Mouse (Mus musculus): ENCODE measurements around the gene Pde4b. TPM values are rescaled to one million over a fixed set of nuclear protein-coding genes. Genes with fewer than 3 reads are reported as not detected.

The Pde4b gene
- total RNA-seq, 2 experiments from 2014 or later = 43.7 to 57.0 TPM

GRCm38 (mm10) chr4:102382763-102383505 lies 295.6 kb downstream of the Pde4b start:
- intact Hi-C loops (cut with DNase I) = no loop called here
- DNase-seq = peak; percentile 10 to 22

GRCm38 (mm10) chr4:102393605-102394004 lies 306.3 kb downstream of the Pde4b start:
- no peak for DNase-seq
- intact Hi-C loops (cut with DNase I) = no loop called here

DNA sequence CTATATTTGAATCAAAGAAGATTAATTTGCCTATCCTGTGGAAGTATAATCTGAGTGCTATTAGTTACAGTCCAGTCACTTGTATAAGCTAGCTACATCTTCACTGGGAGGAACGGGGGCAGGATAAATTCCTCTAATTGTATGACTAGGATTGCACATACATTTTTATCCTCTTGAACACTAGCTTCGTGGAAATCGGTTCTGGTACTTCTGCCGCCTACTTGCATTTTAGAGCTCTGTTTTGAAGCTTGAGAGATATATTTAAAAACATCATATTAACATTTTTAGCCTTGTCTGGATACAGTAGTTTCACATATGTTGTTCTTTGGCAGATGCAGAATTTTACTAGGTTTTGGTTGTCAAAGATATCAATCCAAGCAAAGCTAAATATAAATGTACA lies 310.0 kb downstream of the Pde4b start:
- intact Hi-C loops (cut with DNase I) = no loop called here
- DNase-seq = no peak

GRCm38 (mm10) chr4:102398512-102398911 lies 311.2 kb downstream of the Pde4b start:
- peak in 1 of 2 experiments; percentile 36 for DNase-seq
- intact Hi-C loops (cut with DNase I) = no loop called here

DNA sequence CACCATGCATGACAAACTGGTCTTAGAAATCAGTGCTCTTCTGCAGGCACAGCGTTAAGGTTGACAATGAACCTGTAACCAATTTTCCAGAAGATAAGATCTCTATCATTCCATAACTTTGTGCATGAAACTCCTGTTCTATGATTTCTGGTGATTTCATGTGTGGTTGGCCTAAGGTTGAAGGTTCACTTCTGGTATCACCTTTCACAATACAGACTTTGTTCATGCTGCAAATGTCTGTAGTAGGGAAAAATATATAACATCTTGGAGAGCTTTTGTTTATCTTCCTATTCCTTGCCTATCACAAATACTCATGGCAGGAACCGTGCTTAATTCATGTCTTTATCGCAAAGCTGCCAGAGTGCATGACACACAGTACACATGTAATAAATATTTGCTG lies 319.5 kb downstream of the Pde4b start:
- intact Hi-C loops (cut with DNase I) = no loop called here
- no peak for DNase-seq

DNA sequence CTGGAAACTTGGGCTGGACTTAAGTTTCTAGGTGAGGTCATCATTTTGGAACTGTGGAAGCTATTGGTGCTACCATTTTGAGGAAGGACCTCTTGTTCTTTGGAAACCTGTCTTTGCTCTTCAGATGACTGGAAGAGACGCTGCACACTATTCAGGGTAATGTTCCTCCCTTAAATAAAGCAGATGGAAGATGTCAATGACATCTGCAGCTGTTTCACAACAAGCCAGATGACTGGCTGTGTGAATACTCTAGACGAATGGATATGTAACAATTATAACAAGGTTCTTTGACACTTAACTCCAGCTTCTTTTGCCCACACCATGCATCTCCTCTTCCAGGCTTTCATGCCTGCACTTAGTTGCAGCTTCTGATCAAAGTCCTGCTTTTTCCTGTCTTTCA lies 320.8 kb downstream of the Pde4b start:
- DNase-seq = no peak
- intact Hi-C loops (cut with DNase I) = no loop called here

DNA sequence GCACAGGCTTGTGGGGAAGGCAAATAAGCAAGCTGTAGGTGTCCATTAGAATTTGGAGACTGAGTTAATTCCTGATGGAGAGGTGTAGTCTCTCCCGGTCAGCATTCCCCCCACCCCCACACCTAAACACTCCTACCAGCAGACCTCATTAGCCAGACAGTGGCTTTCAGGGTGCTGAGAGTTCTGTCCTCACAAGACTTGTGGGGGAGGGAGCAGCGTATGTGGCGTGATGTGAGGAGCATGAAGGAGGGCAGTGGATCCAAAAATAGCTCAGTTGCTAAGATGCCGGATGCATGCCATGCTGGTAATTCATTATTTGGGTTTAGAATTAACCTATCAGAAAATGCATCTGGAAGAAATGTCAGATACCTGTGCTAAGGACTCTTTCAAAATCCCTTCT lies 321.6 kb downstream of the Pde4b start:
- peak; percentile 23 to 45 for DNase-seq
- intact Hi-C loops (cut with DNase I) = no loop called here

GRCm38 (mm10) chr4:102413101-102413500 lies 325.8 kb downstream of the Pde4b start:
- intact Hi-C loops (cut with DNase I) = no loop called here

GRCm38 (mm10) chr4:102413794-102414193 lies 326.5 kb downstream of the Pde4b start:
- intact Hi-C loops (cut with DNase I) = no loop called here

More at GRCm38 (mm10) chr4:102413101-102413500, 325.8 kb downstream of the Pde4b start:
- no peak for DNase-seq

GRCm38 (mm10) chr4:102414610-102415009 lies 327.3 kb downstream of the Pde4b start:
- intact Hi-C loops (cut with DNase I) = no loop called here
- no peak for DNase-seq

More at GRCm38 (mm10) chr4:102413794-102414193, 326.5 kb downstream of the Pde4b start:
- DNase-seq = peak; percentile 16 to 21

GRCm38 (mm10) chr4:102420794-102421397 lies 333.6 kb downstream of the Pde4b start:
- intact Hi-C loops (cut with DNase I) = no loop called here
- DNase-seq = no peak

DNA sequence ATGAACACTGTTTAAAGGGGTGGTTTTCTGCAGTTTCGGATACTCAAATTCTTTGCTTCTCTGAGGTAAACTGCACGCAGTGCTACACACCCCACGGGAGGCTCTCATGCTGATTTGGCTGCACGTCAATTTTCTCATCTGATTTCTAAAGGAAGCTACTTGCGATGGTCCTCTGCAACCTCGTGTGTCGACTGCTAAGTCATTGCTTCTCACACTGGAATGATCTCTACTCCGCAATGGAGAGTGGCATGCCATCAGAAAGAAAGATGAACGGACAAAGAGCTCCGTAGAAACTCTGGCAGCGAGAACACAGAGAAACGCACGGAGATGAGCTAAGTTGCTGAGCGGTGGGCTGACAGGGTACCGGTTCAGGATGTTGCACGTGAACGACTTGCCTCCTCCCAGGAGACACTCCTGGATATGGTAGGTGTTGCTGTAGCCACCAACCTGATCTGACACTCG lies 334.1 kb downstream of the Pde4b start:
- DNase-seq = no peak
- intact Hi-C loops (cut with DNase I) = no loop called here

- intact Hi-C loops (cut with DNase I) = no loop called here
- no peak for DNase-seq
Observed at GRCm38 (mm10) chr4:102424104-102424503, 336.8 kb downstream of the Pde4b start.

DNA sequence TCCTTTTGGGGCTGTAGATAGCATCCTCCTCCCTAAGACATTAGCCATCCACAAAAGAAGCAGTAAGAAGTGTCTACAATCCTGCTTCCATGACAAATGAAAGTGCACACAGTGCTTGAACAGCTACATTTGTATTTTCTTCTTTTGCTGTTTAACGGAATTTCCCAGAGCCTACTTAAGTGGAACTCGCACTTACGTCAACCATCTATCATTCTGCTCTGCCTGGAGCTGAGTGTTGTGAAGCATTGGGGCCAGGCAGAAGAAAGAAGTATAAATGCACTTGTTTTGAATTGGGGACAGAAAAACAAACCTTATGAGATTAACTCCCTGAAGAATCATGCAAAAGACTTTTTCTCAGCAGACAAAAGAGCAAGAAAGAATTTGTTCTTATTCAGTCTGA lies 338.1 kb downstream of the Pde4b start:
- intact Hi-C loops (cut with DNase I) = no loop called here
- DNase-seq = no peak

- intact Hi-C loops (cut with DNase I) = no loop called here
- no peak for DNase-seq
Observed at GRCm38 (mm10) chr4:102429730-102430341, 342.5 kb downstream of the Pde4b start.

- intact Hi-C loops (cut with DNase I) = no loop called here
- DNase-seq = peak; percentile 23 to 25
Observed at GRCm38 (mm10) chr4:102432040-102432782, 344.9 kb downstream of the Pde4b start.

DNA sequence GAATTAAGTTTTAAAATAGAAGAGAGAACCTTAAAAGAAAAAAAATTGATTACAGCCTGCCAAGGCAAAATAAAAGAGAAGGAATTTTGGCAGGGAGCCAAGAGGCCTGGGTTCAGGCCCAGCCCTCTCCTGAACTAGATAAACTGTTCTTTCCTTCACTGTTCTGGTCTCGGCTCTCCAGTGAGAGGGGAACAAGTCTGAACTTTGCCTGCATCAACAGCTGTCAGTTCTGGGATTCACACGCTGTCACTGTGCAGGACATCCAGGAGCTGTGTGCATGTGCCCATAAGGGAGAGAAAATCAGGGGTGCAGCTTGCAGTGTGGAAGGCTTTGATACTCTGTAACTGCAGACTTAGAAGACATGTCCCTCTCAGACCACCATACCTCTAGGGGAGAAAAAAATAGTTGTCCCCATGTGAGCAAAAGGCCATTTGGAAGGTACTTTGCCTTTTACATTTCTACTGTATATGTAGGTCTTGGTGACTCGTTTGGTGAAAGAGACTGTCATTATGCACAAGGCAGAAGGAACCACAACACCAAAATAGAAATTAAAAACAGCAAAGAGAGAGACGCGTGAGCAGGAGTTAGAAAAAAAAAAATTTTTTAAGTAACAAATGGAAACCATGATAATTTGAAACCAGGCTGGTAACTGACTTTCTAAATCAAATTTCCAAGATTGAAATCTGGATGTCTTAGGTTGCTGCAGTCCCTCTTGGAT lies 352.2 kb downstream of the Pde4b start:
- intact Hi-C loops (cut with DNase I) = loop anchor here (5.0 kb wide), 1 partner anchor 43 kb away; no protein-coding TSS in a partner anchor
- DNase-seq = peak; percentile 49 to 68

DNA sequence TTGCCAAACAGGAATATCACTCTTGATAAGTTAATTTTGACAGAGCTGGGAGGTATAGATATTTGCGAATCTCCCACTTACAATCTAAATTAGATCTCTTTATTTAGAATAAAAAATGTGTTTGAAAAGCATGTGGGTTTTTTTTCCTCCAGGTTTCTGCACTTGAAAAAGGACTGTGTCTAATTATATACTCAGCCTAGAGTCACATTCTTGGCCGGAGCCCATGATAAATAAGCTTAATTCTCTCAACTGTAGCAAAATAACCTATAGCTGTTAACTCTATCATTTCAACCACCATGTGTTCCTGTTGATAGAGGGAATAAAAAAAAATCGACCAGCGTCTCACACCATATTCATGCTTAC lies 352.8 kb downstream of the Pde4b start:
- intact Hi-C loops (cut with DNase I) = loop anchor here (5.0 kb wide), 1 partner anchor 42 kb away; no protein-coding TSS in a partner anchor
- DNase-seq = no peak

- no peak for DNase-seq
- intact Hi-C loops (cut with DNase I) = loop anchor here (5.0 kb wide), 1 partner anchor 39 kb away; no protein-coding TSS in a partner anchor
Observed at GRCm38 (mm10) chr4:102443533-102443932, 356.2 kb downstream of the Pde4b start.

- intact Hi-C loops (cut with DNase I) = loop anchor here (5.0 kb wide), 1 partner anchor 38 kb away; no protein-coding TSS in a partner anchor
- peak; percentile 19 to 35 for DNase-seq
Observed at GRCm38 (mm10) chr4:102444501-102444900, 357.2 kb downstream of the Pde4b start.
